Mouse (Mus musculus): ENCODE measurements around the gene Ipp. TPM values are rescaled to one million over a fixed set of nuclear protein-coding genes. Genes with fewer than 3 reads are reported as not detected.

Ipp gene
- total RNA-seq (2022), result 10 to 100 TPM; 20.1 to 23.7 (median 21.7) TPM

DNA sequence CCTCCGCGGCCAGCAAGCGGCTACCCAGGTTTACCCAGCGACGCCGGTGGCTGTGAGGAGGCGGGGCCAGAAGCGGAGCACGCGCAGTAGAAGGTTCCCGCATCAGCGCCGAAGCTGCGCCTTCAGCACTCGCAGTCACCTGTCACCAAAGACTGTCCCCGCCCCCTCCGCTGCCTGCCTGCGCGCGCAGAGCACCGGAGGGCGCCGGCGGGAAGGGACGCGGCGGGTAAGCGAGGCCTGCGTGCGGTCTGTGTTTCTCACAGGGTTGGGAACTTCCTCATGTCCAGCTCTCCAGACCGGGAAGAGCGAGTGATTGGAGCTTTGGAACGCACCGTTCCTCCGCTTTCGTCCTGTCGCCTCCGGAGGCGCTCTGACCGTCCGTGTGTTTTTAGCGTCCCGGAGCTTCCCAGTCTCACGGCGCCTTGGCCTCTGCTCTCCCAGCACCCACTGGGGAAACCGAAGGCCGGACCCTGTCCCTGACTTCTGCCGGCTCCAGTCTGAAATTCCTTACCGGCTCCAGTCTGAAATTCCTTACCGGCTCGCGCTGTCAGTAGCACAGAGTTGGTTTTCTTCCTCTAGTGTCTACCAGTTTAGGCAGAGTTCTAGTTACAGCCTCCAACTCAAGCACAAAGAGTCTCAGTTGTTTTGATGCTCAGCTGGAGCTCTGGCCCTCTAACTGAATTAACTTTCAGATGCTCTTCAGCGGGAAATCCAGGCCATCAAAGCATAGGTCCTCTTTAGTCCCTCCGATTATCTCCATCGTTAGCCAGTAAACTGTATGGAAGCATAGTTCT, at the start of gene Ipp:
Gene Ipp (plus strand): TSS at position 125 of the 794 bp plus-strand sequence.
- DNase-seq (ENCODE audit: low spot score in 2 of 2), result peak; percentile 86 to 91

DNA sequence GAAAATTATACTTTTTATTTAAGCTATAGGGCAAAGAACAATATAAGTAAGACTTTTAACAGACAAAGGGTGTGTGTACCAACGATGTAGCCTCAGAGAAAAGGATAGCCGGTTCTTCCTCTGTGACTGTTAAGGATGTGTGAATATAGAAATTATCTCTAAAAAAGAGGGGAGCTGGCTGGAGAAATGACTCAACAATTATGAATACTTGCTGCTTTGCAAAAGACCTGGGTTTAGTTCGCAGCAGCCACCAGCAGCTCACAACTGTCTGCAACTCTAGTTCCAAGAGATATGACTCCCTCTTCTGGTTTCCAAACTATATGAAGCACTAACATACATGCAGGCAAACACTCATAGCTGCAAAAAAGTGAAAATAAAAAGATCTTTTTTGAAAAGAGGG, 45.4 kb upstream of the Ipp start:
- DNase-seq (ENCODE audit: low spot score in 2 of 2), result no peak

GRCm38 (mm10) chr4:116463231-116464125, 43.9 kb upstream of the Ipp start:
- peak in 1 of 2 experiments; percentile 2 for DNase-seq (ENCODE audit: low spot score in 2 of 2)

DNA sequence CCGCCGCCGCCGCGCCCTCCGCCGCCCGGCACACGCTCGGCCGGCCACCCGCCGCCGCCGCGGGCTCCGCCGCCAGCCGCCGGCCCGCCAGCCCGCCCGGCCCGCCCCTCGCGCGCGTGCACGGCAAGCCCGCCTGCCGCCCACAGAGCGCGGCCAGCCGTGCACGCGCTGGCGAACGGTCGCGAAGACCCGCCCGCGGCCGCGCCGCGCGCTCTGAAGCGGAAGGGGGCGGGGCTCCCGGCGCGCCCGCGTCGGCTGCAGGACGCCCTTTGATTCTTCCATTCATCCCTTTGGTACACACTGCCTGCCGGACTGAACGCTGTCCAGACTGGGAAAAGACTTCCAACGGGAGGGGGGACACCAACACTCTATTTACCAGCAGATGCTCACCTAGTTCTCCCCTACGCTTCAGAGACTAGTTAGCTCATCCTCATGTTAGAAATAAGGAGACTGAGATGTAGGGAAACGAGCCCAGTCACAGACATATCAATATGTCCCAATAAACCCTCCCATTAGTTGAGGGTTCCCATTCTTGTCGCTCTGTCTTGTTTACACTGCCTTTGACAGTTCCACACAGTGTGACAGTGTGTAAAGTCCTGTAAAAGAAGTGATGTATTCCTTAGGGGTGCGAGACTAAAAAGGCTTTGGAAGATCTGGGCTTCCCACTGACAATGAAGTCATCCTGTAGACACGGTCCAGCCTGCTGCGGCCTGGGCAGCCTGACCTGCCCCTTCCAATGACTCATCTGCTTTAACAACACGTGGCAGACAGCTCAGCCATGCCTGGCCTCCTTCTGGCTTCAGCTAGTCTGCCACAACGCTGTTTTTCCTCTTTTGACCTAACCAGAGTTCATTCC, 43.0 kb upstream of the Ipp start, which contains the start of gene Mast2:
Gene Mast2 (minus strand): TSS at position 58 of the 856 bp plus-strand sequence.
- peak; percentile 59 to 78 for DNase-seq (ENCODE audit: low spot score in 2 of 2)

DNA sequence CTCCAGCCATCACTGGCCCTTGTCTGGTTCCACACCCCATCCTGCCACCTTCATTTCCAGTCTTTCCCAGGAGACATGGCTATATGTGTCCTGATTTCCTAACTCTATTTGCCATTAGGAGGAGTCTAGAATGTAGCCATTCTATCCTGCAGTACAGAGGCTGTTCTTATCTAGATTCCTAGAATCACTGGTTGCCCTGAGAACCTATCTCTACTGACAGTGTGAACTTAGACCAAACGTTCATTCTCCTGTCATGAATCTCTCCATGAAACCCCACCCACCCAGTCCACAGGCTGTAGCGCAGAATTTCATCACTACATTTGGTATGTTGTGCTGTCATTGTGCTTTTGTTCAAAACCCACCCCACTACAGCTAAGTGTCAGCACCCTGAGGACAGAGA, 26.0 kb upstream of the Ipp start:
- no peak for DNase-seq (ENCODE audit: low spot score in 2 of 2)

- DNase-seq (ENCODE audit: low spot score in 2 of 2), result no peak
Observed at GRCm38 (mm10) chr4:116483476-116483875, 23.9 kb upstream of the Ipp start.

GRCm38 (mm10) chr4:116491119-116491536, 16.2 kb upstream of the Ipp start:
- DNase-seq (ENCODE audit: low spot score in 2 of 2), result no peak

- no peak for DNase-seq (ENCODE audit: low spot score in 2 of 2)
Observed at GRCm38 (mm10) chr4:116491886-116492285, 15.5 kb upstream of the Ipp start.

- no peak for DNase-seq (ENCODE audit: low spot score in 2 of 2)
Observed at GRCm38 (mm10) chr4:116492460-116492859, 14.9 kb upstream of the Ipp start.

DNA sequence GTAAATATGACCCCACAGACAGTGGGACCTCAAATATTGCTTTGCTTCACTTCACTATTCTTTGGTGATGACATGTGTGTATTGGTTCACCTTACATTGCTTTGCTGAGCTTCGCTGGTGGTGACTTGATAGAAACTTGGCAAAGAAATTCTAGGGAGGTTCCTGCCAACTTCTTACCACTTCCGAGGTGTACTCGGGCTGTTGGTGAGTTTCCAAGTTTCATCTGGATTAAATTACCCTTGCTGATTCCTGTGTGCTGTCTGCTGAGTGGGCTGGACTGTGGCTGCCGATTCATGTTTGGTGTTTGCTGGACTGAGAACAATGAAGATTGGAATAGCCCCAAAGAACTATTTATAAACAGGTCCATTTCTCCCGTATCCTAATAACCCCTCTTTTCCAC, 13.7 kb upstream of the Ipp start:
- no peak for DNase-seq (ENCODE audit: low spot score in 2 of 2)

- no peak for DNase-seq (ENCODE audit: low spot score in 2 of 2)
Observed at GRCm38 (mm10) chr4:116499978-116500377, 7.4 kb upstream of the Ipp start.

DNA sequence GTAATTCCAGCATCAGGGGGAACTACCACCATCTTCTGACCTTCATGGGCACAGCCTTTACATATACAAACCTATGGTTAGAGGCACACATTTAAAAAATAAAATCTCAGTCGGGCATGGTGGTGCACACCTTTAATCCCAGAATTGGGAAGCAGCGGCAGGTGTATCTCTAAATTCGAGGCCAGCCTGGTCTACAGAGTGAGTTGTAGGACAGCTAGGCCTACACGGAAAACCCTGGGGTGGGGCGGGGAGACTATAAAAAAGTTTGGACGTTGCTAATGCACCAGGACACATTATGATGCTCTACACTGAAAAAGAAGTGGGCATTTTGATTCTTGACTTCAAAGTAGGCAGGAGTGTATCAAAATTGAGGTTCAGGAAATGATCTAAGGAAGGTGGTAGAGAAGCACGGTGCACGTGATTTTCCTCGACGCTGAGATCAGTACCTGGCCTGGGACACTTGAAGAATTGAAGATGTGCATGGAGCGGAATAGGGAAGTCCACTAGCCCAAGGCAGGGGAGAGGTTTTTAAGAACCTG, 394 bp upstream of the Ipp start:
- DNase-seq (ENCODE audit: low spot score in 2 of 2), result no peak

- no peak for DNase-seq (ENCODE audit: low spot score in 2 of 2)
Observed at GRCm38 (mm10) chr4:116531109-116531508, 23.8 kb downstream of the Ipp start.

GRCm38 (mm10) chr4:116536351-116536750, 29.0 kb downstream of the Ipp start:
- DNase-seq (ENCODE audit: low spot score in 2 of 2), result no peak

DNA sequence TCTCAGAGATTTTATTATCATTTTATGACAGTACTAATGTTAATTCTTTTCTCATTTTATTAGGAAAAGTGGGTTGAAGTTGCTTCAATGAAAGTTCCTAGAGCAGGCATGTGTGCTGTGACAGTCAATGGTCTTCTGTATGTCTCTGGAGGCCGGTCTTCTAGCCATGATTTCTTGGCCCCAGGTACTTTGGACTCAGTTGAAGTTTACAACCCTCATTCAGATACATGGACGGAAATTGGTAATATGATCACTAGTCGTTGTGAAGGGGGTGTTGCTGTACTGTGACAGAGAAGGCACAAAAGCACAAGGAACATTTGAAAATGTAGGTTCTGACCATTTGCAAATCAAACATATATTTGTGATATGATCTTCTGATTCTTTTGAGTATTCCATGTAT, 30.4 kb downstream of the Ipp start:
- no peak for DNase-seq (ENCODE audit: low spot score in 2 of 2)

DNA sequence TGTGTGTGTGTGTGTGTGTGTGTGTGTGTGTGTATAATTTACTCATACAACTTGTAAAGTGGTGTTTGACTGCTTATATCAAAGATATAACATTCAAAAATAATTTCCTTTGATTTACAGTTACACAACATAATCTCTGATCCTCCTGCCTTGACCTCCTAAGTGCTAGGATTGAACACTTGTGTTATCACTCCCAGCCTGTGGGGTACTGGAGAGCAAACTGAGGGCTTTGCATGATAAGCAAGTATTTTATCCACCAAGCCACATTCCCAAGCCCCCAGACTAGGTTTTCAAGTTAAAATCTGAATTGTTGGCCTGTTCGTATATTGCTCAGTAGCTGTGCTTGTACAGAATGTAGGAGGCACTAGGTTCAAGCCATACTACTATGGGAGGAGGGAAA, 43.1 kb downstream of the Ipp start:
- DNase-seq (ENCODE audit: low spot score in 2 of 2), result no peak

GRCm38 (mm10) chr4:116553035-116553434, 45.7 kb downstream of the Ipp start:
- DNase-seq (ENCODE audit: low spot score in 2 of 2), result no peak

DNA sequence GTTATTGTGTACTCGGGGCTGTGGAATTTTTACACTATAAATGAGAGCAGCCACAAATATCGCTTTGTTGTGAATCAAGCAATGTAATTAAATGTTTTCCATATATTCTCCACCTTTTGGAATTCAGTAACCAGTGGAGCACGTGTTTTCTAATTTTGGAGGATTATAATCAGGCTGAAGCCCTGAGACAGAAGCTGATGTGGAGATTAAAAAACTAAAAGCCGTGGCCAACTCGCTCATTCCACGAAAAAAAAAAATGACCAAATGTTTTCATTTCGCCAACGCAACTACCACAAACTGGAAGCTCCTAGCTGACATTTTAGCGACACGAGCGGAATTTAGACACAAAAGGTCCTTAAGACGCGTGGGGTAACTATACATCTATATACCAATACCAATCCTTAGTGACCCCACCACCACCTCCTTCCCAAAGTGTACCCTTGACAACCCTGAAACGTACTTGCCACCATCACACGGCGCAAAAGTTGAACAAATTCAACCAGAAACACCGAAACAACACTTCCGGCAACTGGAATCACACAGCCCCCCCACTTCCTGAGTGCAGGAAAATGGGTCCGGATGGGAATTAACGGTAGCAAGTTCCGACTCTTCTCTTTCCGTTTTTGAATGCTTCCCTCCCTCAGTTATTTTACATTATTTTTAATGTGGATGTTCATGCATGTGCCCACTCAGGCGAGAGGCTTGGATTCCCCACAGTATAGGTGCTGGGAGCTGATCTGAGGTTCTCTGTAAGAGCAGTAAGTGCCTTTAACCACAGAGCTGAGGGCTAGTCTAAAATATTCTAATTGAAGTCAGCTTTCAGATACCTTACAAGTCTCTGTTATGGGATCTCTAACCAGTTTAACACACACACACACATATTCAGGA, 48.3 kb downstream of the Ipp start, which contains the start of gene Tmem69:
Gene Tmem69 (minus strand): TSS at position 524 of the 888 bp plus-strand sequence.
- peak; percentile 41 to 54 for DNase-seq (ENCODE audit: low spot score in 2 of 2)

GRCm38 (mm10) chr4:116556561-116557305, 49.4 kb downstream of the Ipp start:
- peak; percentile 90 to 92 for DNase-seq (ENCODE audit: low spot score in 2 of 2)
